Mouse (Mus musculus): Measurements from ENCODE around the gene Prkg1. TPM values are rescaled to one million over a fixed set of nuclear protein-coding genes. Genes with fewer than 3 reads are reported as not detected.

Gene Prkg1
- total RNA-seq, 2 experiments from 2014 or later, result 17.8 to 25.1 TPM

DNA sequence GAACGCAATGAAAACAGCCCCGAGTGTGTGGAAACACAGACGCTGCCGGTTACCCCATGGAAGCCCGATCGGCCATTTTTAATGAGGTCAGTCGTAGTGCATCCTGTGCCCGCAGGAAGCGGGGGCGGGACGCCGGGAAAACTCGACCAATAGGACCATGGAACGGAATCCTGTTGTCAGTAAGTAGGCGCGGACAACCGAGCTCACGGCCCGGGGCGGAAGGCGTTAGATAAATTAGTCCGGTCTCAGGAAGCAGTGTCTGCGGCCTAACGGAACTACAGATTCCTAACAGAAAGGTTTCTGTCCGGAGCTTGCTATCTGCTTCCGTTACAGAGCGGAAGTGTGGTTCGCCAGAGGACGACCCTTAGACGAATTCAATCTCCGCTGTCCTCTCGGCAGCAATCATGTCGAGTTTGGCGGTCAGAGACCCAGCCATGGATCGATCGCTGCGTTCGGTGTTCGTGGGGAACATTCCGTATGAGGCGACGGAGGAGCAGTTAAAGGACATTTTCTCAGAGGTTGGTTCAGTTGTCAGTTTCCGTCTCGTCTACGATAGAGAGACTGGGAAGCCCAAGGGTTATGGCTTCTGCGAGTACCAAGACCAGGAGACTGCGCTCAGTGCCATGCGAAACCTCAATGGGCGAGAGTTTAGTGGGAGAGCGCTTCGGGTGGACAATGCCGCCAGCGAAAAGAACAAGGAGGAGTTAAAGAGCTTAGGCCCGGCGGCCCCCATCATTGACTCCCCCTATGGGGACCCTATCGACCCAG is 682.0 kb downstream of the Prkg1 start, which contains the start of gene Cstf2t:
Cstf2t (plus strand) TSS at position 176 of the 768 bp plus-strand sequence.
- DNase-seq (ENCODE audit: extremely low spot score in 1 of 2, low spot score in 1 of 2), result peak; percentile 96 to 98

DNA sequence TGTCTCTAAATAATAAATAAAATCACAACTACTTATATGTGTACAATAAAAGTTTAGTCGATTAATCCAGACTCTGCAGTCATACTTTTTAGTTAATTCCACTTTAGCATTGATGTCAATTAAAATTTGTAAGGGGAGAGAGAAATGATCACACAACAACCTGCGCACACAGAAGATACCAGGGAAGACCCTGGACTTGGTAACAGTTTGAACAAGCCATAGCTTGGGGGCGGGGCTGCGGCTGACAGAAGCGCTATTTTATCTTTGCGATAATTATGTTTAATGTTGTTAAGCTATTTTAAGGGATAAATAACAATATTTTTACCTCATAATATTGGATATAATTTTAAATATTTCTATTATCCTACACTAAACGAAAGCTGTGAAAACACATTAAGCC is 682.6 kb downstream of the Prkg1 start:
- peak in 1 of 2 experiments; percentile 14 for DNase-seq (ENCODE audit: extremely low spot score in 1 of 2, low spot score in 1 of 2)

GRCm38 (mm10) chr19:31078241-31078640 is 686.6 kb downstream of the Prkg1 start:
- no peak for DNase-seq (ENCODE audit: extremely low spot score in 1 of 2, low spot score in 1 of 2)

- no peak for DNase-seq (ENCODE audit: extremely low spot score in 1 of 2, low spot score in 1 of 2)
Measured at GRCm38 (mm10) chr19:31076106-31076505, 688.7 kb downstream of the Prkg1 start.

GRCm38 (mm10) chr19:31074717-31075063 is 690.1 kb downstream of the Prkg1 start:
- DNase-seq (ENCODE audit: extremely low spot score in 1 of 2, low spot score in 1 of 2), result no peak

DNA sequence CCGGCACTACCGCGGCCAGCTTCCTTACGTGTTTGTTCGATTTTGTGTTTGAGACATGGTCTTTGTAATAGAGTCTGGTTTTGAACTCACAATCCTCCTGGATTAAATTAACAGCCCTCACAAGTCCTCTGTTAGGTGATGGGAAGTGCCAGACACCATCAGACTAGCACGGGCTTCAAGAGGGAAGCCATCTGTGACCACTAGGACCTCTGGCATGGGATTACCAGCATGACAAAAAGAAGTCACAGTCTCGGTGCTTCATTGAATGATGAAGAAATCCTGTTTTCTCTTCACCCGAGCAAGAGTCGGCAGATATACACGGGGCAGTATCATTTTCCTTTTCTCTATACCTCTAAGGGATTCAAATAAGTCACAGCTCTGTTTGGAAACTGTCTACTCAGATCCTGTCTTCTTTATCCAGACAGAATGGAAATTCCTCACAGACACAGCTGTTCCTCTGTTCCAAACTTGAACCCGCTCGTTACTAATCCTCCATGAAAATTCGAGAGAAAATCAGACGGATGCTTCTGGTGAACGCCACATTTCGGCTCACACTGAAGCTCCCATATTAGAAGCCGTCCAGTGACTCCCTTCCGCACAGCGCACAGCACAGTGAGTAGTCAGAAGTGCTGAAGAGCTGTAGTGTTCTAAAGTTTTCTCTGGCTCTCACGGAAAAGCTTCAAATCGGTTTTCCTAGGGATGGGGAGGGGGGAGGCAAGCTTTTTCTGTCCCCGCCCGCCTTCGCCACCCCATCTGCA is 690.7 kb downstream of the Prkg1 start:
- DNase-seq (ENCODE audit: extremely low spot score in 1 of 2, low spot score in 1 of 2), result no peak

DNA sequence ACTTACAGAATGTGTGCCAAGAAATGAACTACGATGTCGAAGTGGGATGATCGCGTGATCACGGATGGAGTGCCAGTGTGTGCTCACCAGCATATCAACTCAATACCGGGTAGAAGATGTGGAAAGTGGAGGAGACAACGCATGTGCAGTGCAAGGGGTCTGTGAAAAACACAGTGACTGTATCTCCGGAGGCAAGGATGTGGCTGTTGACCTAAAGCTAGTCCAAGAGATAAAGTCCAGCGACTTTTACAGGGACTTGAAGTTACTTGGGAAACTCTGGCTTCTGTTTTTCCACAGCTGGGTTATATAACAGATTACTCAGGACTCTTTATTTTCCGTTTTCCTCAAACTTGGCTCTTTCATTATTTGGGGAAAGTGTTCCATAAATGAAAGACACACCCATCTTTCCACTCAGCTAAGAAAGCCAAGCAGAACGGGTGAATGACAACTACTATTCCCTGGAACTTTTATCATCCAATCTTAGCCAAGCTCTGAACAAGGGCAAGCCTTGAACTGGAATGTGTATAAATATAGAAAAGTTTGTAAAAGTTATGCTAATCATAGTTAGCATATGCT is 699.5 kb downstream of the Prkg1 start:
- no peak for DNase-seq (ENCODE audit: extremely low spot score in 1 of 2, low spot score in 1 of 2)

GRCm38 (mm10) chr19:31064740-31065139 is 700.1 kb downstream of the Prkg1 start:
- DNase-seq (ENCODE audit: extremely low spot score in 1 of 2, low spot score in 1 of 2), result no peak

GRCm38 (mm10) chr19:31046601-31047000 is 718.2 kb downstream of the Prkg1 start:
- no peak for DNase-seq (ENCODE audit: extremely low spot score in 1 of 2, low spot score in 1 of 2)

GRCm38 (mm10) chr19:31040948-31041847 is 723.6 kb downstream of the Prkg1 start:
- DNase-seq (ENCODE audit: extremely low spot score in 1 of 2, low spot score in 1 of 2), result no peak

- DNase-seq (ENCODE audit: extremely low spot score in 1 of 2, low spot score in 1 of 2), result no peak
Measured at GRCm38 (mm10) chr19:31038951-31039350, 725.9 kb downstream of the Prkg1 start.

GRCm38 (mm10) chr19:31031596-31031995 is 733.2 kb downstream of the Prkg1 start:
- DNase-seq (ENCODE audit: extremely low spot score in 1 of 2, low spot score in 1 of 2), result no peak

GRCm38 (mm10) chr19:31026797-31027196 is 738.0 kb downstream of the Prkg1 start:
- DNase-seq (ENCODE audit: extremely low spot score in 1 of 2, low spot score in 1 of 2), result no peak

DNA sequence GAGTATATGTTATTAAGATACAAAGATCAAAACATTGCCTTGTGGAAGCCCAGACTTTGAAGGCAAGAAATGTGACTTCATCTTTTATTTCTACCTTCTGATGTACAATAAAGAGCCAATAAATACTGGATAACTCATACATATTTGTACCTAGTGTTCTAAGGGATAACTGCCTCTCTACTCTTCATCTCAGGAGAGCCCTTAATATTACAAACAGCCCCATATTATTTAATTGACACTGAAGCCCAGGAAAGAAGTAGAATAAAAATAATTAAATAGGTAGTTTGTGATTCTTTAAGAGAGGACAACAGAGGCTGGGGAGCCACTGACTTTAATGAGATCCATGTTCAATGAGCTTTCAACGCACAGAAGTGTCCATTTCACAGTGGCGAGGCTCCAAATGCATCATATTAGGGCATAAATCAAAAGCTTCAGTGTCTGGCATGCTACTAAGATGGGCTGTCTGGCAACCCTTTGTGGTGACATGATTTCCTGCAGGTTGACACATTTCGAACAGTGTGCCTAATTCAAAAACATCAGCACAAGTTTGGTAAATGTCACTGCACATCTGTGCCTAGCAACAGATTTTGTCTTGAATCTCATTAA is 753.2 kb downstream of the Prkg1 start:
- DNase-seq (ENCODE audit: extremely low spot score in 1 of 2, low spot score in 1 of 2), result no peak

DNA sequence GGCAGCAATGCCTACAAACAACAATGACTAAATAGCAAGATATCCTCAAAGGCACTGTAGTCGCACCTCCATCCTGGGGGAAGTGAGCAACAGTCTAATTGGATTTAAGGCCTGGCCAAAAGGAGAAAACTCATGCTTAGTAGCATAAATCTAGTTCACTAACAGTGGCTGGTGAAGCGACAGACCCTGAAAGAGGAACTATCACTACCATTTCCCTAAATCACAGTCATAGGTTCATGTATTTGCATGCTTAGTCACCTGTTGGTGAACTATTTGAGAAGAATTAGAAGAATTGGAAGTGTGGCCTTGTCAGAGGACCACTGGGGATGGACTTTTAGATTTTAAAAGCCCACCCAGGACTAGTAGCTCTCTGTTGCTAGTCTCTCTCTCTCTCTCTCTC is 766.3 kb downstream of the Prkg1 start:
- DNase-seq (ENCODE audit: extremely low spot score in 1 of 2, low spot score in 1 of 2), result no peak

DNA sequence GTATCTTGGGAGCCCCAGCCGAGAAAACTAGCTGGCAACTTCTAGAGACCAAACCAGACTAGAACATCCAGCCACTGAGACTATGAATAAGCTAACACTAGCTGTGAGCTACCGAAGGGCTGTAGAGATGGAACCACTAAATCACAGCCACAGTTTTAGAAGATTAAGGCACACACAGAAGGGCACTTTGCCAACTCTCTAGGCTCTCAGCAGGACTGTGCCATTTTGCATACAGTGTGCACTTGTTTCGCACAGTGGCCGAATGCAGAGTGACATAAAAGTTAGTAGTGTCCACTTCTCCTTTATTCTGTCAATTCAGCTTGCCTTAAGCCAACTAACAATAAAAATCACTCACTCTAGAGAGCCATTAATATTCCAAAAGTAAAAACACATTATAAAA is 774.4 kb downstream of the Prkg1 start:
- DNase-seq (ENCODE audit: extremely low spot score in 1 of 2, low spot score in 1 of 2), result no peak

GRCm38 (mm10) chr19:30982436-30982835 is 782.4 kb downstream of the Prkg1 start:
- DNase-seq (ENCODE audit: extremely low spot score in 1 of 2, low spot score in 1 of 2), result no peak

- no peak for DNase-seq (ENCODE audit: extremely low spot score in 1 of 2, low spot score in 1 of 2)
Measured at GRCm38 (mm10) chr19:30978096-30978495, 786.7 kb downstream of the Prkg1 start.

DNA sequence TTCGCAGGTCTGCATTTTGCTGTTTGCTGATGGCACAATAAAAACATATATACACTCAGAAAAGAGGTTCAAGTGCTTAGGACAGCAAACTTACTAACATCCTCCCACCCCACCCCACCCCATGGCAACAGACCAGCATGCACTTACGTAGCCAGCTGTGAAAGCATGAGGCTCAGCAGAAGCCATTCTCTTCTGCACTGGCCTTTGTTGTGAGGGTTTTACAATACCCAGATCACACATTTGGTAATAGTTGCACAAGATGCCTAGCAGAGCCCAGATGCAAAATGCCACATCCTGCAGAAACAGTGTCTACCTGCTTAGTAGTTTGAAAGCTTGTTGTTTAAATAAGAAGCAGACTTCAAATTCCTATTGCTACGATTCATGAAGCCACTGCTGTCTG is 814.2 kb downstream of the Prkg1 start:
- no peak for DNase-seq (ENCODE audit: extremely low spot score in 1 of 2, low spot score in 1 of 2)

DNA sequence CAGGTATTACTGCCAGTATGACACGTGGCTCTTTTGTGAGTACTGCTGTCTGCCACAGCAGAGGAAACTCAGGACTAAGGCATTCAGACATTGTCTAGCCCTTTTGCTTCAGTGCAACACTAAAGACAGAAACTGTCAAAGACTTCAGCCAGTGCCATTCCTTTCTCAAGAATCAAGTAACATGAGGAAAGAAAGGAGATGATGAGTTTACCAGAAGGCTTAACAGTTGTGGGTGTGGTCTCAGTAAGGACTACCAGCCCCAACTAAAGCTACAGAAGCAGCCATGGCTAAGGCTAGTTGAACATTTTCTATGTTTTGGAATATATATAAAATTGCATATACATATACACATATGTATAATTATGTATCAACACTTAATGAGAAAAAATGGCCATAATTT is 816.6 kb downstream of the Prkg1 start:
- DNase-seq (ENCODE audit: extremely low spot score in 1 of 2, low spot score in 1 of 2), result no peak

Data from layer of hippocampus, postnatal 25 days (tissue).